Mouse (Mus musculus) E14TG2a.4 (cell line): ENCODE data around the gene Vkorc1l1.

ENCODE experiments used
- H3K27me3 ChIP-seq: 2 replicates; pipeline ENCODE4 v1.6.1; 2014; ENCODE audit warnings: low read length, control low read depth; ENCODE audit not compliant: insufficient read depth
- H3K36me3 ChIP-seq: 2 replicates; pipeline ENCODE4 v1.6.1; 2014; ENCODE audit warnings: low read length, control low read depth; ENCODE audit not compliant: insufficient read depth
- H3K4me1 ChIP-seq: replicated peaks from 2 replicates; pipeline ENCODE4 v1.6.1; 2014; ENCODE audit warnings: low read depth, low read length, control low read depth
- H3K4me3 ChIP-seq: replicated peaks from 2 replicates; pipeline ENCODE4 v1.5.1; 2014; ENCODE audit warnings: mild to moderate bottlenecking, low read length
- H3K9me3 ChIP-seq: 2 replicates; pipeline ENCODE4 v1.6.1; 2014; ENCODE audit warnings: low read length, control low read depth
- CTCF ChIP-seq: conservative IDR thresholded peaks from 2 replicates; pipeline ENCODE4 v1.5.1; 2014; ENCODE audit warnings: low read length
- NANOG ChIP-seq: IDR thresholded peaks from 2 replicates; pipeline ENCODE4 v1.6.1; 2014; ENCODE audit warnings: borderline replicate concordance, low read length, mixed read lengths
- POU5F1 ChIP-seq: IDR thresholded peaks from 2 replicates; pipeline ENCODE4 v1.6.1; 2014; ENCODE audit warnings: low read length, borderline replicate concordance

The Vkorc1l1 gene

DNA sequence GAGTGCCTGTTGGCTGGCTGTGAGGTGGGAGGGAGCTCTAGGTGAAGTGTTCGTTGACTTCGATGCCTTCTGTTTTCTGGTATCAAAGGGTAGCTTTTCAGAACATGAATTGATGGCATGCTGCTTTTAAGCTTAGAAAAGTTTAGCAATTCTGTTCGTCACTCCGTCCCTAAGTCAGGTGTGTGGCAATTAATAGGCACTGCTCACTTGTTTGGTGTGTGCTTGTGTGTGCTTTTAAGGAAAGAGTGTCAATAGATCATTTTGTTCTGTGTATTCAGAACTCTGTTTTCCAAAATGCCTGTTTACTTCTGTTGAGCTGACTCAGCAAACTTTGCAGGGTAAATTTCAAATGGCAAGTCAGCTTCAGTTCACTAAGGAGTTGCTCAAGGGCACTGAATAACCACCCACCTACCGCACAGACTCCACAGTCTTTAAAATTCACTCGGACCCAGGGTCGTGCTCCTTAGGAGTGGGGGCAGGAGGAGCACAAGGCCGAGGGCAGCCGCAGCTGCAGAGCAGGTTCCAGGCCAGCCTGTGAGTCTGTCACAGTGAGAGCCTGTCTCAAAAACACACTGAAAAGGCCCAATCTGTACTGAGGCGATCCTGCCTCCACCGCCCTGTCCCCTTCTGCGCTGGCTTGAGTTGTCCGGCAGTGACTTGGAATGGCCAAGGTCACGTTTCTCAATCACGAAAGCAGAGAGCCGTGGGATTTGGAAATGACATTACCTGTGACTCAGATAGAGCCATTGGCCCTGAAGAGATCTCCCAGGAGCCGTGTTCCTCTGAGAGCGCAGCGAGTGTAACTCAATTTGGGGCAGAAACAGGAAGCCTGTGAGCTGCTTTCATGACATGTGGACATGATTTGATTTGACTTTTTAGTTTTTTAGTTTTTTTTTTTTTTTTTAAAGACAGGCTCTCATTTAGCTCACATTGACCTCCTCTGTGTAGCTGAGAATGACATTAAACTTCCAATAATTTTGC lies 89.9 kb downstream of the Vkorc1l1 start:
- H3K4me3 ChIP-seq: peak overlapping the region; percentile 57

DNA sequence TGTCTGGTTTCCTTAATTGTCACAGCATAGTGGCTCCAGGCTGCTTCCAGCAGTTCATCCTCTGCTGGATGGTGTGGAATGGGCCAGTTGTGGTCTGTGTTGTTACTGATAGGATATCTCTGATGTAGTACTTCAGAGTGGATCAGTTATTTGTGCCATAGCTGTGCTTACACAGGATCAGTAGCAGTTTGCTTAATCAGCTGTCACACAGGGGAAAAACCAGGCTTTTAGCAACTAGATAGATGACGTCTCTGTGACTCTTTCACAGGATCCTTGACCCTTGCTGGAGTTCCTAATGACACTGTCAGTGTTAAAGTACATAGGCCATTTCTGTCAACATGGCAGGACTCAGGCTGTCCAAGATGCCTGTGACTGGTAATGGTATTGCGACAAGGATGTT lies 92.1 kb downstream of the Vkorc1l1 start:
- H3K27me3 ChIP-seq: no peaks in the 10 kb centered on the region

More for the DNA sequence above, 89.9 kb downstream of the Vkorc1l1 start:
- H3K9me3 ChIP-seq: no peaks in the 10 kb centered on the region
- peaks cover 54% of the 10 kb centered on the region for H3K4me1 ChIP-seq
- H3K27me3 ChIP-seq: no peaks in the 10 kb centered on the region
- H3K36me3 ChIP-seq: peaks cover 17% of the 10 kb centered on the region
- TF ChIP-seq POU5F1 (no peak), CTCF (no peak), NANOG (no peak)

More for the DNA sequence above, 92.1 kb downstream of the Vkorc1l1 start:
- Histone ChIP-seq H3K36me3 (peaks cover 29% of the 10 kb centered on the region), H3K4me1 (peaks cover 59% of the 10 kb centered on the region), H3K4me3 (no peak overlapping the region), H3K9me3 (no peaks in the 10 kb centered on the region)
- TF ChIP-seq POU5F1 (no peak), NANOG (no peak), CTCF (no peak)
